Mouse (Mus musculus) small intestine, adult 2 months (tissue): ENCODE data around the gene Efcab14.

ENCODE experiments used
- CTCF ChIP-seq: fragments of 200-500 bp; IDR thresholded peaks from 2 replicates; pipeline ENCODE4 v1.5.1; 2012; ENCODE audit warnings: low read depth, mild to moderate bottlenecking, control low read depth, inconsistent platforms, low read length, moderate library complexity, mixed read lengths; ENCODE audit not compliant: insufficient replicate concordance, insufficient read length; ENCODE audit errors: extremely low read depth
- POLR2A ChIP-seq: fragments of 200-500 bp; IDR thresholded peaks from 2 replicates; pipeline ENCODE4 v1.6.1; 2012; ENCODE audit warnings: low read depth, mild to moderate bottlenecking, control low read depth, inconsistent platforms, low read length, moderate library complexity

- TF ChIP-seq CTCF (peak; percentile 97; the same call in 1 of the 2 replicates), POLR2A (no peak)
Observed at GRCm38 (mm10) chr4:115731588-115732222, 5.8 kb upstream of the Efcab14 start.
